Mouse (Mus musculus) brain, embryonic 14.5 days (tissue): ENCODE results near the gene Entpd1.

Experiments used
- CTCF ChIP-seq: fragments of 200-500 bp; IDR thresholded peaks from 2 replicates; pipeline ENCODE4 v1.5.1; 2012; ENCODE audit warnings: inconsistent platforms, mild to moderate bottlenecking, moderate library complexity, borderline replicate concordance; ENCODE audit not compliant: insufficient read depth, insufficient read length; ENCODE audit errors: extremely low read depth
- POLR2A ChIP-seq: fragments of 200-500 bp; IDR thresholded peaks from 2 replicates; pipeline ENCODE4 v1.6.1; 2012; ENCODE audit warnings: mild to moderate bottlenecking, inconsistent platforms, borderline replicate concordance; ENCODE audit not compliant: poor library complexity, insufficient read depth, insufficient read length, severe bottlenecking; ENCODE audit errors: extremely low read depth

DNA sequence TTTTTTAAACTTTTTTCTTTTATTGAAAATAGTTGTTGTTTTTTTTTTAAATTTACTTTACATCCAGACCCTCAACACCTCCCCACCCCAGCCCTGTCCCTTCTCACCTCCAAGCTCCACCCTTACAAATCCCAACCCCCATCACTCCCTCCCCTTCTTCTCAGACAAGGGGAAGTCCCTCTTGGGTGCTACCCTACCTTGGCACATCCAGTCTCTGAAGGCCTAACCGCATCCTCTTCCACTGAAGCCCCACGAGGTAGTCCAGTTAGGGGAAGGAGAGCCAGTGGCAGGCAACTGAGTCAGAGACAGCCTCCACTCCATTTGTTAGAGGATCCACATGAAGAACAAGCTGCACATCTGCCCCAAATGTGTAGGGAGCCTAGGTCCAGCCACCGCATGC is 67.5 kb downstream of the Entpd1 start:
- TF ChIP-seq POLR2A (no peak), CTCF (no peak)
